Mouse (Mus musculus) kidney, adult 2 months (tissue): Measurements from ENCODE around the gene Trank1.

Source experiments
- CTCF ChIP-seq: fragments of 200-500 bp; conservative IDR thresholded peaks from 2 replicates; pipeline ENCODE4 v1.5.1; 2011; ENCODE audit warnings: low read depth, mild to moderate bottlenecking, control low read depth, low read length, moderate library complexity, mixed read lengths; ENCODE audit not compliant: insufficient read depth, insufficient read length
- POLR2A ChIP-seq: fragments of 200-500 bp; IDR thresholded peaks from one replicate; pipeline ENCODE4 v1.6.1; 2011; ENCODE audit warnings: low read depth, low read length, control low read depth

GRCm38 (mm10) chr9:111403159-111403558, 91.6 kb downstream of the Trank1 start:
- TF ChIP-seq CTCF (no peak), POLR2A (no peak)
